Mouse (Mus musculus) adrenal gland, postnatal 36 days (tissue): ENCODE data around the gene Olfr1143. TPM values are rescaled to one million over a fixed set of nuclear protein-coding genes. Genes with fewer than 3 reads are reported as not detected.

ENCODE experiments used
- DNase-seq, 2 experiments: peaks; one replicate each; pipeline ENCODE4 v3.0.0; 2021; ENCODE audit warnings: mixed read lengths in 1 of 2
- long read RNA-seq, 2 experiments: library from polyadenylated mRNA; stranded (forward); transcript quantifications; one replicate each; pipeline ENCODE4 v2.0.0; 2021; ENCODE audit warnings: borderline sequencing depth in 2 of 2
- total RNA-seq, 2 experiments: library from RNA; stranded (reverse); gene quantifications; 2 replicates each; pipeline ENCODE4 v1.2.3; 2021

Gene Olfr1143
- not detected for total RNA-seq
- long read RNA-seq, experiment 1 = 0 reads
- long read RNA-seq, experiment 2 = 0 reads

DNA sequence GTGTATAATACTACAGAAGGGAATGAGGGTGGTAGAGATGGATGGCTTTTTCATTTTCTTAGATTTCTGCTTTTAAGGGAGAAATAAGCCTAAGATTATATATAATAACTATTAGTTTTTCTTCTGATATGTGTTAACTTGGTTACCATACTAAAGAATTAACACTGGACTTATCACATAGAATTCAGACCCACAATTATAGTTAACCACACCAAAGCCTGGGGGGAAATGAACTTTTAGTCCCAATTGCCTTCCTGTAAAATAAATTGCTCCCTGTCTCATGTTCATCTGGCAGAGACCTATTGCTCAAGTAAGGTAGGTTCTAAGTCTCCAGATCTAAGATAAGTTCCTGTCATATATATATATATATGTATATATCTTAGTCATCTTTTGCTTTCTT, at the start of gene Olfr1143:
Gene Olfr1143 (plus strand): TSS at position 301 of the 400 bp plus-strand sequence.
- no peak for DNase-seq

DNA sequence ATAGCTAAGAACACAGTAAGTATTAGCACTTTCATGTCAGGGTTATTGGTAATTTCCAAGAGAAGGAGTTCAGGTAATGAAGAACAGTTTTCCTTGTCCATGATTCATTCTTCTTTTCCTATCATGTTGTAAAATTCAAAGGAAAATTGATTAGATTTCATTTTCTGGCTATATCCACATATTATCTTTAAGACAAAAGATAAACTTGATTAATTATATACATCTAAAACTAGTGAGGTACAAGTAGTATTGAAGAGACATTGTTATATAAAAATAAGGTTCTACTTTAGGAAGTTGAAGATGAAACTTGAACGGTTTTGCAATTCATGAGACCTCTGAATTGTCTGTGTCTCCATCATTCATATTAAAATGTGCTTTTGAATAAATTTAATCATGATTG, 46.5 kb upstream of the Olfr1143 start, which contains the start of gene Olfr1141:
Gene Olfr1141 (minus strand): TSS at position 101 of the 400 bp plus-strand sequence.
- no peak for DNase-seq

DNA sequence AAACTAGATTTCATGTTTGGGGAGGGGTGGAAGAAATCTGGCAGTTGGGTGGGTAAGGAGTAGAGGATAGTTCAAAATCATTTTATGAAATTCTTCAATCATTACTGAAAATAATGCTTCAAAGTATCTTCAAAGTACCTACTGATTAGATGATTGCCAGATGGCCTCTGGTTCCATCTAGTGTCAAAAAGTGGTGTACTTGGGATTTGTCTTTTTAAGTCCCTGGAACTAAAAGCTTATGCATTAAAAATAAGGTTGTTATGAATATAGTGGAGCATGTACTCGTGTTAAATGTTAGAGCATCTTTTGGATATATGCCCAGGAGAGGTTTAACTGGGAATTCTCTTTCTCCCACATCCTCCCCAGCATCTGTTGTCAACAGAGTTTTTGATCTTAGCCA, 24.2 kb upstream of the Olfr1143 start:
- no peak for DNase-seq

DNA sequence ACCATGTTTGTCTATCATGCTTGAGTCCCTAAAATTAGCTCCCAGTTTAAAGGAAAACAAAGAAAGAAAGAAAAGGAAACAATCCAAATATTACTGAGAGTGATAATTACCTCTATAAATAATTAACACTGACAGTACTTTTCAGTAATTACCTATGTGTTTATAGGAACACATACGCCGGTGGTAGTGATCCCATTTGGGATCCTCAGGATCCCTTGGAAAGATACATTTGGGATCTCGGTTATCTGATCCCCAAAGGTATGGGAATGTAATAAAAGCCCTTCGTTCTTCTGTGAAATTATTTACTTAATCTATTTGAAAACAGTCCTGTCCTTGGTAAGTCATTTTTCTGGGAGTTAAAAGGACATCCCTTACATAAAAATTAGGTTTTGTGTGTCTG, 21.2 kb upstream of the Olfr1143 start, which contains the start of gene Olfr152:
Gene Olfr152 (plus strand): TSS at position 301 of the 400 bp plus-strand sequence.
- no peak for DNase-seq

- DNase-seq = no peak
Measured at GRCm38 (mm10) chr2:87809522-87809921, 9.1 kb downstream of the Olfr1143 start, which contains the start of gene Olfr1145. Gene Olfr1145, plus strand, starts transcription at chr2:87809822.

- DNase-seq = no peak
Measured at GRCm38 (mm10) chr2:87830233-87830632, 29.8 kb downstream of the Olfr1143 start, which contains the start of gene Olfr1148. Gene Olfr1148, plus strand, starts transcription at chr2:87830533.

DNA sequence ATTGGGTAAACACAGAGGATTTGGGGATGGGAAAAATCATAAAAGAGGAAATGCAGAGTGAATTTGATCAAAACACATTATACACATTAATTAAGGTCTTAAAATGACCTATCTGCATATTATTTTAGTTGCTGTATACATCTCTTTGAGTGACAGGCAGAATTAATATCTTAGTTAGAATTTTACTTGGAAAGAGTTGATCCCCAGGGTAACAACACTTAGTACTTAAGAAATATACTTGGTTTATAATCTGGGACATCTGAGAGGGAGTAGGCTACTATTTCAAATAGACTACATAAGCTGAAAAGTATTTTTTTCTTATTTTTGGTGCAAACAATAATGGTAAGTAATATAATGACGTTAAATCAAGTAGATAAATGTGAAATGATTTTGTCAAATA, 43.3 kb downstream of the Olfr1143 start, which contains the start of gene Olfr1150-ps1:
Gene Olfr1150-ps1 (plus strand): TSS at position 301 of the 400 bp plus-strand sequence.
- no peak for DNase-seq

Other genes with a start within 250 kb of the Olfr1143 start
- not detected for gene Olfr1129, start 226.7 kb upstream of the Olfr1143 start, total RNA-seq
- not detected for gene Olfr1130, start 194.4 kb upstream of the Olfr1143 start, total RNA-seq
- not detected for gene Olfr1131, start 173.5 kb upstream of the Olfr1143 start, total RNA-seq
- not detected for gene Olfr1132, start 163.1 kb upstream of the Olfr1143 start, total RNA-seq
- not detected for gene Olfr1133, start 153.2 kb upstream of the Olfr1143 start, total RNA-seq
- gene Olfr1134, start 142.1 kb upstream of the Olfr1143 start, total RNA-seq = not detected
- gene Olfr1135, start 126.9 kb upstream of the Olfr1143 start, total RNA-seq = not detected
- not detected for gene Olfr1136, start 106.6 kb upstream of the Olfr1143 start, total RNA-seq
- not detected for gene Olfr1137, start 87.4 kb upstream of the Olfr1143 start, total RNA-seq
- not detected for gene Olfr1138, start 60.6 kb upstream of the Olfr1143 start, total RNA-seq
- gene Olfr1140, start 56.8 kb upstream of the Olfr1143 start, total RNA-seq = not detected
- not detected for gene Olfr1141, start 46.6 kb upstream of the Olfr1143 start, total RNA-seq
- gene Olfr152, start 21.1 kb upstream of the Olfr1143 start, total RNA-seq = not detected
- gene Olfr1145, start 9.2 kb downstream of the Olfr1143 start, total RNA-seq = not detected
- not detected for gene Olfr1148, start 29.9 kb downstream of the Olfr1143 start, total RNA-seq
- not detected for gene Olfr1150-ps1, start 43.4 kb downstream of the Olfr1143 start, total RNA-seq
- gene Olfr1151, start 55.3 kb downstream of the Olfr1143 start, total RNA-seq = not detected
- gene Olfr1152, start 65.9 kb downstream of the Olfr1143 start, total RNA-seq = not detected
- gene Olfr1153, start 94.4 kb downstream of the Olfr1143 start, total RNA-seq = not detected
- not detected for gene Olfr1154, start 104.6 kb downstream of the Olfr1143 start, total RNA-seq
- not detected for gene Olfr1155, start 144.5 kb downstream of the Olfr1143 start, total RNA-seq
- gene Olfr1156, start 152.5 kb downstream of the Olfr1143 start, total RNA-seq = not detected
- gene Olfr1157, start 167.7 kb downstream of the Olfr1143 start, total RNA-seq = not detected
- gene Olfr74, start 174.1 kb downstream of the Olfr1143 start, total RNA-seq = not detected
- gene Olfr1158, start 189.5 kb downstream of the Olfr1143 start, total RNA-seq = not detected
- not detected for gene Olfr1160, start 207.7 kb downstream of the Olfr1143 start, total RNA-seq
- not detected for gene Olfr1161, start 222.2 kb downstream of the Olfr1143 start, total RNA-seq
- not detected for gene Olfr73, start 237.1 kb downstream of the Olfr1143 start, total RNA-seq